Mouse (Mus musculus) liver, adult 2 months (tissue): ENCODE measurements around the gene Igll1.

Experiments
- CTCF ChIP-seq: fragments of 200-500 bp; IDR thresholded peaks from 2 replicates; pipeline ENCODE4 v1.5.1; 2011; ENCODE audit warnings: low read depth, low read length, control low read depth
- POLR2A ChIP-seq: fragments of 200-500 bp; IDR thresholded peaks from 2 replicates; pipeline ENCODE4 v1.6.1; 2011; ENCODE audit warnings: low read length, control low read depth; ENCODE audit not compliant: insufficient read depth; ENCODE audit errors: extremely low read depth

- no peak for TF ChIP-seq CTCF
- TF ChIP-seq POLR2A = no peak
These were observed 39.4 kb upstream of the Igll1 start for GRCm38 (mm10) chr16:16903188-16903587.
